In the genomic region with DNA sequence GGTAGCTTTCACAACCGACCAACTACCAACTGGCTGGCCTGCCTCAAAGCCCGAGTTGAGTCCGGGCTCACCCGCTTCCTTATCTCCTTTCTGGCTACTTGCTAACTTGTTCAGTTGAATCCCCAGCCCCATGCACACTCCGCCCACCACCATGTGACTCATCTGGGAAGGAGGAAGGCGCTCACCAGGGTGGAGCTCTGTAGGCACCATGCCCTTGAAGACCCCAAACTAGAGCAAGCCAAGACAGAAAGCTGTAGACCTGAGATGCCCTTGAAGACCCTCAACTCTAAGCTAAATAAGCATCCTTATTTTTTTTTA, we compare ENCODE assay signal across 18 mouse cellular contexts.
DNase-seq lines count a peak whose midpoint lies in the region; ATAC-seq and TF ChIP-seq lines count a peak whose summit lies in the region.
"Had no signal": no experiment of that assay in that cellular context is flagged by ENCODE, and none has a peak within 500 bp of the region (broad histone marks: within the 10 kb centered on the region; RNA-seq: fewer than 3 reads in every experiment).

No protein-coding gene starts in this region.

- no peaks in the 10 kb centered on the region for H3K9me3 ChIP-seq in intestine, embryonic 15.5 days
- no peaks in the 10 kb centered on the region for H3K9me3 ChIP-seq in intestine, postnatal 0 days (ENCODE audit: control insufficient read depth)
- no peaks in the 10 kb centered on the region for H3K9me3 ChIP-seq in liver, embryonic 14.5 days (ENCODE audit: control insufficient read depth, low read length)
- H3K9me3 ChIP-seq in kidney, embryonic 14.5 days (ENCODE audit: control insufficient read depth, low read length): no peaks in the 10 kb centered on the region
- H3K9me3 ChIP-seq: forebrain, embryonic 12.5 days; kidney, embryonic 15.5 days; neural tube, embryonic 13.5 days had no signal

- WGBS in intestine, embryonic 15.5 days: 56% methylated on average over 6 of the region's 6 CpGs
- 40% methylated on average over 6 of the region's 6 CpGs for WGBS in intestine, postnatal 0 days
- WGBS in liver, embryonic 14.5 days (ENCODE audit: insufficient replicate concordance): 9% methylated on average over 6 of the region's 6 CpGs
- 75% methylated on average over 6 of the region's 6 CpGs for WGBS in kidney, embryonic 14.5 days

- H3K27ac ChIP-seq in intestine, embryonic 15.5 days: no peak overlapping the region
- no peak overlapping the region for H3K27ac ChIP-seq in intestine, postnatal 0 days (ENCODE audit: low read depth, low read length)
- H3K27ac ChIP-seq in liver, embryonic 14.5 days: peak overlapping the region; percentile 54
- no peak overlapping the region for H3K27ac ChIP-seq in kidney, embryonic 14.5 days (ENCODE audit: low read depth, low read length)
- H3K27ac ChIP-seq: forebrain, embryonic 12.5 days; heart, adult 2 months; kidney, embryonic 15.5 days; neural tube, embryonic 13.5 days had no signal

- H3K4me3 ChIP-seq in intestine, embryonic 15.5 days (replicated peaks): no peak overlapping the region
- no peak overlapping the region for H3K4me3 ChIP-seq in intestine, postnatal 0 days (ENCODE audit: low read depth, low read length)
- no peak overlapping the region; a peak in 1 of 4 replicates for H3K4me3 ChIP-seq in liver, embryonic 14.5 days (ENCODE audit: insufficient read depth in 1 of 2, low read depth in 2 of 2, low read length in 2 of 2)
- H3K4me3 ChIP-seq in kidney, embryonic 14.5 days (ENCODE audit: low read length): no peak overlapping the region
- H3K4me3 ChIP-seq: forebrain, embryonic 12.5 days; heart, adult 2 months; kidney, embryonic 15.5 days; neural tube, embryonic 13.5 days had no signal

- 0 out of 2 replicates have a peak, but pooled peaks cover 3% of the 10 kb centered on the region for H3K4me1 ChIP-seq in intestine, embryonic 15.5 days (replicated peaks)
- no peaks in the 10 kb centered on the region for H3K4me1 ChIP-seq in intestine, postnatal 0 days (replicated peaks; ENCODE audit: control insufficient read depth, insufficient read depth, low read length)
- peaks cover 29 to 67% of the 10 kb centered on the region in 2 experiments for H3K4me1 ChIP-seq in liver, embryonic 14.5 days (replicated peaks; ENCODE audit: control insufficient read depth in 2 of 2, insufficient read depth in 2 of 2, low read length in 1 of 2)
- H3K4me1 ChIP-seq in kidney, embryonic 14.5 days (ENCODE audit: control insufficient read depth, insufficient read depth, low read length): no peaks in the 10 kb centered on the region
- H3K4me1 ChIP-seq: forebrain, embryonic 12.5 days; kidney, embryonic 15.5 days; neural tube, embryonic 13.5 days had no signal

- H3K36me3 ChIP-seq in intestine, embryonic 15.5 days: no peaks in the 10 kb centered on the region
- H3K36me3 ChIP-seq in intestine, postnatal 0 days (ENCODE audit: control insufficient read depth, insufficient read depth): no peaks in the 10 kb centered on the region
- H3K36me3 ChIP-seq in liver, embryonic 14.5 days (replicated peaks; ENCODE audit: control insufficient read depth, insufficient read depth, low read depth): no peaks in the 10 kb centered on the region
- no peaks in the 10 kb centered on the region for H3K36me3 ChIP-seq in kidney, embryonic 14.5 days (ENCODE audit: control insufficient read depth, insufficient read depth, low read length)
- H3K36me3 ChIP-seq: forebrain, embryonic 12.5 days; kidney, embryonic 15.5 days; neural tube, embryonic 13.5 days had no signal

- no peak overlapping the region for H3K9ac ChIP-seq in intestine, embryonic 15.5 days
- no peak overlapping the region for H3K9ac ChIP-seq in intestine, postnatal 0 days (ENCODE audit: low read depth, low read length)
- H3K9ac ChIP-seq in liver, embryonic 14.5 days (replicated peaks): peak overlapping the region; percentile 2
- no peak overlapping the region for H3K9ac ChIP-seq in kidney, embryonic 14.5 days (ENCODE audit: low read depth, low read length)
- H3K9ac ChIP-seq: forebrain, embryonic 12.5 days; kidney, embryonic 15.5 days; neural tube, embryonic 13.5 days had no signal

- no peak for TF ChIP-seq CTCF in intestine, postnatal 0 days (IDR thresholded peaks at IDR 0.05; ENCODE audit: low read depth)
- TF ChIP-seq CTCF in liver, embryonic 14.5 days (IDR thresholded peaks at IDR 0.05; ENCODE audit: low read depth): no peak

- DNase-seq in ZHBTc4 (ENCODE audit: low read depth, low spot score): peak; percentile 57
- peak; percentile 64 to 73 (median 65) for DNase-seq in liver, embryonic 14.5 days (ENCODE audit: low read depth in 3 of 3, low spot score in 3 of 3)
- DNase-seq in yolk sac, embryonic 10.5 days (ENCODE audit: low spot score): peak; percentile 48
- DNase-seq in kidney, postnatal 25 days: no peak
- DNase-seq: cerebellum, adult 9-10 months; heart, adult 2 months; left cerebral cortex, postnatal 4 days; lung, postnatal 10 days; midbrain, embryonic 14.5 days; thymus, adult 18-20 months had no signal

- H3K4me2 ChIP-seq in intestine, embryonic 15.5 days (replicated peaks): no peak overlapping the region
- no peak overlapping the region for H3K4me2 ChIP-seq in intestine, postnatal 0 days (replicated peaks; ENCODE audit: low read depth)
- peak overlapping the region; percentile 23 for H3K4me2 ChIP-seq in liver, embryonic 14.5 days (ENCODE audit: low read depth)
- no peak overlapping the region for H3K4me2 ChIP-seq in kidney, embryonic 14.5 days (replicated peaks; ENCODE audit: low read depth, low read length)
- H3K4me2 ChIP-seq: forebrain, embryonic 12.5 days; kidney, embryonic 15.5 days; neural tube, embryonic 13.5 days had no signal

- ATAC-seq in intestine, embryonic 15.5 days: peak; percentile 52; the same call in 1 of the 2 replicates
- ATAC-seq in intestine, postnatal 0 days: no peak
- peak; percentile 83 for ATAC-seq in liver, embryonic 14.5 days (ENCODE audit: insufficient read depth)
- no peak for ATAC-seq in kidney, embryonic 14.5 days (ENCODE audit: low FRiP score, low TSS enrichment)
- ATAC-seq: hindbrain, embryonic 16.5 days had no signal

- no peaks in the 10 kb centered on the region for H3K27me3 ChIP-seq in intestine, embryonic 15.5 days (replicated peaks)
- H3K27me3 ChIP-seq in intestine, postnatal 0 days (replicated peaks; ENCODE audit: control insufficient read depth, insufficient read depth, low read length): no peaks in the 10 kb centered on the region
- no peaks in the 10 kb centered on the region for H3K27me3 ChIP-seq in liver, embryonic 14.5 days (ENCODE audit: control insufficient read depth, insufficient read depth, low read length)
- no peaks in the 10 kb centered on the region for H3K27me3 ChIP-seq in kidney, embryonic 14.5 days (ENCODE audit: control insufficient read depth, insufficient read depth, low read length)
- H3K27me3 ChIP-seq: CH12.LX; forebrain, embryonic 12.5 days; kidney, embryonic 15.5 days; neural tube, embryonic 13.5 days had no signal

- TF ChIP-seq EP300 in liver, embryonic 14.5 days (IDR thresholded peaks at IDR 0.05; ENCODE audit: low read depth): 0 out of 2 replicates have a peak, but pooled peaks have one; percentile 39

Comparison
In these comparisons a context has a peak if more than half of its experiments do, and no peak if none do; other contexts are left out.
1. ATAC-seq: peak in intestine, embryonic 15.5 days (single experiment) and liver, embryonic 14.5 days (single experiment); none in intestine, postnatal 0 days (single experiment) and kidney, embryonic 14.5 days (single experiment).
2. DNase-seq: peak in ZHBTc4 (single experiment), liver, embryonic 14.5 days (3 of 3) and yolk sac, embryonic 10.5 days (single experiment); none in kidney, postnatal 25 days (0 of 2).